Mouse (Mus musculus) telencephalon, adult 2 months (tissue): ENCODE measurements around the gene Pacs2.

Source experiments
- DNase-seq: peaks from one replicate; pipeline ENCODE4 v3.0.0-alpha.2; 2011; ENCODE audit warnings: low read depth, low spot score

The Pacs2 gene

GRCm38 (mm10) chr12:113013604-113014558 is at the start of gene Pacs2:
Gene Pacs2 (plus strand): TSS chr12:113014508.
- DNase-seq, result peak; percentile 72

DNA sequence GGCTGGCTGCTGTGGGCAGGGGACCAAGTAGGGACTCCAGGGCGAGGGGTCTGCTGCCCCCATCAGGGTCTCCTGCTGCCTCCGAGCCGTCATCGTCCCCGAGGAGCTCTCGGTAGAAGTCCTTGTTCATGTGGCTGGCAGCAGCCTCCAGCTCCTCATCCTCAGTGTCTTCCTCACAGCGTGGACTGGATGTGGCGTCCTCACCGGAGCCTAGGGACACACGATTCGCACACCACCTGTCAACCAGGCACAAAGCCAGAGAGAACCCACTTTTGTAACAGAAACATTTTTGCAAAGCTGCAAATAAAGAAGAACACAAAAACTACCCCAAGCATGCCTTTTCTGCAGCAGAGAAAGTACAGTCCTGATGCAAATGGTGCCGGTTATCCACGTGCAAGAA is 48.5 kb upstream of the Pacs2 start:
- DNase-seq, result no peak

DNA sequence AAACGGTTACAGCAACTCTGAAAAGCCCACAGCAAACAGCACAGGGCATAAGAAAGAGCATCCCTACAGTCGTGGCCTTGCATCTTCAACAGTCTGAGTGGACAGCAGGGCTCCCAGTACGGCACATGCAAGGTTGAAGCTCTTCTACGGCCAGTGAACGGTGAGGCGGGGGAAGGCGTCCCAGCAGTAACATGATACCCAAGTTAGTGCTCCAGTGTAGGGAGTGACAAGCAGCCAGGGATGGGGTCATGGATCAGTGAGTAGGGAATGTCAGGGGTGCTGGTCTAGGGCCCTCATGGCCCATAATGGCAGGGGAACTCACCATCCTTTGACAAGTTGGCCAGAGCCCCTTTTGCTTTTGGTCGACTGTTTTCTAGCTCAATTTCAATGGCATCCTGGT is 45.4 kb upstream of the Pacs2 start:
- DNase-seq, result no peak

DNA sequence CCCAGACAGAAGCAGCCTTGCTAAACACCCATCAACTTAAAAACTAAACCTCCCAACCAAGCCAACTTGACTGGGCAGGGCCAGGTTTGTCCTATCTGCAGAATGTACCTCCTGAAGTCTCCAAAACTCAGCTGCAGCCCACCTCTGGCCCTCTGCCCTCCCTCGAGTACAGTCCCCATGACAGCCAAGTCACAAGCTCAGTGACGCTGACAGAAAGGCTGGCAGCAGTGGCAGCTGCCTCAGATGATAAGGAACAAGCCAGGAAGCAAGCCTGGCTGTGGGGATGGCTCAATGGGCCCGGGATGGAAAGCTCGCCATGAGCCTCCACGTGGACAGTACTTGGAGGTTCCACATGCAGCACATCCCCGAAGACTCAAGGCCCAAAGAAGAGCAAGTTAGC is 44.7 kb upstream of the Pacs2 start:
- no peak for DNase-seq

- DNase-seq, result no peak
Observed at GRCm38 (mm10) chr12:112974736-112975135, 39.6 kb upstream of the Pacs2 start.

- DNase-seq, result peak; percentile 73
Observed at GRCm38 (mm10) chr12:112976371-112977073, 37.8 kb upstream of the Pacs2 start, which contains the start of gene Btbd6. Gene Btbd6 (plus strand): TSS chr12:112976482.

GRCm38 (mm10) chr12:112977156-112977555 is 37.2 kb upstream of the Pacs2 start:
- no peak for DNase-seq

GRCm38 (mm10) chr12:112982031-112982430 is 32.3 kb upstream of the Pacs2 start:
- DNase-seq, result no peak

DNA sequence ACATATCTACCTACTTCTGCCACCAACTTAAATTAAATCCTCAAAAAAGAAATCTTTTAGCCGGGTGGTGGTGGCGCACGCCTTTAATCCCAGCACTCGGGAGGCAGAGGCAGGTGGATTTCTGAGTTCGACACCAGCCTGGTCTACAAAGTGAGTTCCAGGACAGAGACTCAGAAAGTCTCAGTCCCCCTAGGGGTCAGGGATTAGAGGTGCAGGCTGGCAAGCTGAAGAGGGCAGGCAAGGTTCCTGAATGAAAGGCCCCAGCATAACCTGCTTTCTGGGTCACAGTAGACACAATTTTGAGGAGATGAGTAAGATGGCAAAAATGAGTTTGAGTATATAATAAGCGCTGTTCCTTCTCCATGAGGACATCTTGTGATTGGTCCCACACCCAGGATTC is 29.0 kb upstream of the Pacs2 start:
- DNase-seq, result no peak

- no peak for DNase-seq
Observed at GRCm38 (mm10) chr12:112987877-112988276, 26.4 kb upstream of the Pacs2 start.

DNA sequence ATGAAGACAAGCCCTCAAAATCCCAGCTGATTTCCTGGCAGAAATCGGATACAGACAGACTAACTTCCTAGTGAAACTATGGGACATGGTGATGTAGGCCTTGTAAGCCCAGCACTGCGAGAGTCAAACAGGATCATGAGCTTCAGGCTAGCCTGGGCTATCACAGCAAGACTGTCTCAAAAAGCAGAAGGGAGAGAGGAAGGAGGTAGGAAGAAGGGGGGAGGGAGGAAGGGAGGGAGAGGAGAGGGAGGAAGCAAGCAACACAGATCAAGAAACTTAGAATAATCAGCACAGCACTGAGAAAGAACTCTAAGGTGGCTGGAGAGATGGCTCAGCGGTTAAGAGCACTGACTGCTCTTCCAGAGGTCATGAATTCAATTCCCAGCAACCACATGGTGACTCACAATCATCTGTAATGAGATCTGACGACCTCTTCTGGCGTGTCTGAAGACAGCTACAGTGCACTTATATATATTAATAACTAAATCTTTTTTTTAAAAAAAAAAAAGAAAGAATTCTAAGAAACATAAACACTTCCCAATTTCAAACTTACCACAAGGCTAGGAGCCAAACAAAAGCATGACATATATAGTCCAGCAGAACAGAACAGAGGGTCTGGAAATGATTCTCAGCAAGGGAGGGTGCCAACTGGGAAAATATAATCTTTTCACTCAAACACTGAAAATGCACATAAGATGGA is 23.5 kb upstream of the Pacs2 start:
- DNase-seq, result no peak

DNA sequence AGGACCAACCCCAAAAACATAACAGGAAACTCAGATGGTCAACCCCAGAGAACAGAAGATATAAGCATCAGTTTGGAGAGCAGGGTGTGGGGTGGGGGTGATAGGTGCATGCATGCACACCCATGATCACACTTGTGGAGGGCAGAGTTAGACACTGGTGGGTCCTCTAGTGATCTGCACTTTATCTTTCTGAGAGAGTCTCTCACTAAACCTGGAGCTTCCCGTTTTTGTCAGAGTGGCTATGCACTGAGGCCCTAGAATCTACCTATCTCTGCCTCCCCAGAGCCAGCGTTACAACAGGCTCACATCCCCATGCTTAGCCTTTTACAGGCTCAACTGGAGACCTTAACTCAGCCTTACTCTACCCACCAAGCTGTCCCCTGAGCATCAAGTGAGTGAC is 22.9 kb upstream of the Pacs2 start:
- DNase-seq, result no peak

DNA sequence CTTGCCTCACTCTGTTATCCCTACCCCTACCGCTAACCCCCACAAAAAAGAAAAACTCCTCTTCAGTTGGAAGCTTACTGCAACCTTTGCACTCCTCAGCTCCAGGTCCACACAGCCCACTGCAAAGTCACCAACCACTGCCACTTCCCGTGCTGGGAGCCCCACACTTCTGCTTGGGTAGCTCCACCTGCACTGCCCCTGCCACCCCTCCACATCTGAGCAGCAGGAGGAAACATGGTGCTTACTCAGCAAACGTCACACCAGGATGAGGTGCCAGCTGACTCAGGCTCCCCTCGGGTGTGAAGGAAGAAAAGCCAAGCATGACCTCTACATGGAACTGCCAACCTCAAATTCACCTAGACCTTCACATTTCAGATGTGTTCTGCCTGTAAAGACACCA is 20.2 kb upstream of the Pacs2 start:
- no peak for DNase-seq

- no peak for DNase-seq
Observed at GRCm38 (mm10) chr12:112999569-113000293, 14.6 kb upstream of the Pacs2 start.

- DNase-seq, result peak; percentile 94
Observed at GRCm38 (mm10) chr12:113000294-113001132, 13.8 kb upstream of the Pacs2 start, which contains the start of gene Brf1. Gene Brf1 (minus strand): TSS chr12:113000704.

- DNase-seq, result no peak
Observed at GRCm38 (mm10) chr12:113001133-113001474, 13.2 kb upstream of the Pacs2 start.

- no peak for DNase-seq
Observed at GRCm38 (mm10) chr12:113002667-113003066, 11.6 kb upstream of the Pacs2 start.

DNA sequence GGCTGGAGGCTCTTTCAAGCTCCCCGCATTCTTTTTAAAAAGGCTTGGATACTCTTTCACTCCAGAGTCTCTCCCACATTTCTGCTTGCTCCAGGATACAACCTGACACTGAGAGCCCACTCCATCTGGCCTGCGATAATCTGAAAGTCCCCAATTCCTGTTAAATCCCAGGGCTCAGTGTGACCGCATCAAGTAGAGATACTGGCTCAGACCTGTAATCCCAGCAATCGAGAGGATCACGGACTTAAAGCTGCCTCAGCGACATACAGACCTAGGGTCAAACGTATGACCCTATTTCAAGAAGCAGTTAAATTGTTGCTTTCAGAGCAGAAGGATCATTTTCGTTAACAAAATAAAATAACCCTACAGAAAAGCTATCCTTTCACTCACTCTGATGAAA is 10.3 kb upstream of the Pacs2 start:
- no peak for DNase-seq

GRCm38 (mm10) chr12:113004993-113005392 is 9.3 kb upstream of the Pacs2 start:
- no peak for DNase-seq

GRCm38 (mm10) chr12:113011702-113012360 is 2.5 kb upstream of the Pacs2 start:
- DNase-seq, result no peak
